Mouse (Mus musculus) testis, adult 2 months (tissue): Measurements from ENCODE around the gene AC109138.7.

Experiments
- CTCF ChIP-seq: fragments of 200-500 bp; IDR thresholded peaks from 2 replicates; pipeline ENCODE4 v1.5.1; 2012; ENCODE audit warnings: low read depth, mild to moderate bottlenecking, inconsistent platforms, low read length, moderate library complexity; ENCODE audit not compliant: control insufficient read depth, insufficient read depth, insufficient replicate concordance
- POLR2A ChIP-seq: fragments of 200-500 bp; IDR thresholded peaks from 2 replicates; pipeline ENCODE4 v1.6.1; 2012; ENCODE audit warnings: low read depth, mild to moderate bottlenecking, inconsistent platforms, low read length, moderate library complexity; ENCODE audit not compliant: control insufficient read depth

GRCm38 (mm10) chr19:4270972-4271371 lies 56.8 kb downstream of the AC109138.7 start:
- TF ChIP-seq CTCF (no peak), POLR2A (no peak)
